Mouse (Mus musculus): ENCODE measurements at regions not wholly inside any gene's neighbourhood (a gene's known extent, or its start where the extent isn't known, plus 50 kb on each side); places are given as distances from the start of the nearest gene placed in this dataset.
"Not testable (repeated sequence)": the region's sequence is repeated elsewhere in the genome, so short reads cannot be mapped to it uniquely, and the experiment has no call there.

DNA sequence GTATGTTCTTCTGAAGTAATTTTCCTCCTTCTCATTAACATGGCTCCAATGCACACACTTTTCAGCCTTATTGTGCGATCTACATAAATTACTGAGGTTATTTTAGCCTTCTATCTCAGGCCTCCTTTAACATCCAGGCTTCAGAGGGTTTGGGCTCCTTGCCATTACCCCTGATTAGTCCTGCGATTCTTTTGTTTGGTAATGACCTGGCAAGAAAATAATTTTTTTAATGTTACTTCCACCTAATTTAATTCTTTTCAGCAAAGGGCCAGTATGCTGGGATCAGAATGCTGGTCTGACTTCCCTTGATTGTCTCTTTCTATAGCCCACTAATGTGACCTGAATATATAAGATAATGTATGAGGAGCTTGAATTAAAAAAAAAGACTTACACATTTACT is 739.4 kb downstream of the Tbl1xr1 start:
- DNase-seq: no peak

DNA sequence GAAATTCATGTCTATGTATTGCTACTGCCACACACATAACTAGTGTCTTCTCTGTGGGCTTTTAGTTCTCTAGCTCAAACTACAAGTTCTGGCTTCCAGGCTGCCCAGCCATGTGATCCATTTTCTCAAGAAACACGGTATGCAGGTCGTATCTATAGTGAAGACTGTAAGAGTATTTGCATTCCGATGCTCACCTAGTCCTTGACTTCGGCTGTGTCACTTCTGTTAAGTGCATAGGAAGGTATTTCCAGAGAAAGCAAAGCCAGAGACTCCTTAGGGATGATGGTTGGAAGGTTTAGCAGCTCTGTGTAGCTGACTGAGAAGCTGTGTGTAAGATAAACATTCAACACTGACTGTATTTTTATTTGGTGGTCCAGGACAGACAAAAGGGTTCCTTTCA is 750.0 kb downstream of the Tbl1xr1 start:
- no peak for DNase-seq

GRCm38 (mm10) chr3:22838986-22839385 is 762.5 kb downstream of the Tbl1xr1 start:
- no peak for DNase-seq

- no peak for DNase-seq
Observed at GRCm38 (mm10) chr3:22850474-22850873, 774.0 kb downstream of the Tbl1xr1 start.

- no peak for DNase-seq
Observed at GRCm38 (mm10) chr3:22863595-22863994, 787.1 kb downstream of the Tbl1xr1 start.

GRCm38 (mm10) chr3:22877883-22878282 is 801.4 kb downstream of the Tbl1xr1 start:
- no peak for DNase-seq

DNA sequence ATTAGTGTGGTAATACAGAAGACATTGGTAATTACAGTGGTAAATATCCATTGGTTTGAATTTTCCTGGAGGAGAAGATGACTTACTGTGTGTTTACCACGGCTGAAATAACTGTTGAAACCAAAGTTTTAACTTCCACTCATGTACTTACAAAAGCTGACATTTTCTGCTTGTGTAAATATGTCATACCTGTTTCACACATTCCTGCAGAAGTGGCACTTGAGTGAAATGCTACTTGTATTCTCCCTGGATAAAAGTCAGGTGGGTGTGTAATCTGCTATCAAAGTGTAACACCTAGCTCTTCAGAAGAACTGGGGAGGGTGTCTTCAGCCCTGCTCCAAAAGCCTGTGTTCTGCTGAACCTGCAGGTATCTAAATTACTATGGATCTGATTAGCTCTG is 816.3 kb downstream of the Tbl1xr1 start:
- no peak for DNase-seq

- DNase-seq: peak in 1 of 2 experiments; percentile 2
Observed at GRCm38 (mm10) chr3:22897651-22898050, 821.2 kb downstream of the Tbl1xr1 start.

GRCm38 (mm10) chr3:22900966-22901365 is 824.5 kb downstream of the Tbl1xr1 start:
- DNase-seq: no peak

DNA sequence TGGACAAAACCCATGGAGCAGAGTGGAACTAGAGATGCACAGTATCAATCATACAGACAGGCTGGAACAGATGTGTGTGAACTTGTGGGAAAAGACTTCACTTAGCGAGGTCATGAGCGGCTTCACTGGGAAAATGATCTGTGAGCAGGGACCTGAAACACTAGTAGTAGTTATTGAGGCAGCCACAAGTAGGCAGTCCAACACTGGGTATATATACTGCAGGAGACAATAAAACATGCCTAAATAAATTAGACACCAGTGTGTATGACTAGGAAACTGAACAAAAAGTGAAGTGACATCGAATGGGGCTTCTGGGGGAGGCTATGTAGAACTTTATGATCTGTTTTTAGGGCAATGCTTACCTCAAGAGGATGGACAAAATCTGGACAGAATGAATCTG is 852.5 kb downstream of the Tbl1xr1 start:
- DNase-seq: no peak

DNA sequence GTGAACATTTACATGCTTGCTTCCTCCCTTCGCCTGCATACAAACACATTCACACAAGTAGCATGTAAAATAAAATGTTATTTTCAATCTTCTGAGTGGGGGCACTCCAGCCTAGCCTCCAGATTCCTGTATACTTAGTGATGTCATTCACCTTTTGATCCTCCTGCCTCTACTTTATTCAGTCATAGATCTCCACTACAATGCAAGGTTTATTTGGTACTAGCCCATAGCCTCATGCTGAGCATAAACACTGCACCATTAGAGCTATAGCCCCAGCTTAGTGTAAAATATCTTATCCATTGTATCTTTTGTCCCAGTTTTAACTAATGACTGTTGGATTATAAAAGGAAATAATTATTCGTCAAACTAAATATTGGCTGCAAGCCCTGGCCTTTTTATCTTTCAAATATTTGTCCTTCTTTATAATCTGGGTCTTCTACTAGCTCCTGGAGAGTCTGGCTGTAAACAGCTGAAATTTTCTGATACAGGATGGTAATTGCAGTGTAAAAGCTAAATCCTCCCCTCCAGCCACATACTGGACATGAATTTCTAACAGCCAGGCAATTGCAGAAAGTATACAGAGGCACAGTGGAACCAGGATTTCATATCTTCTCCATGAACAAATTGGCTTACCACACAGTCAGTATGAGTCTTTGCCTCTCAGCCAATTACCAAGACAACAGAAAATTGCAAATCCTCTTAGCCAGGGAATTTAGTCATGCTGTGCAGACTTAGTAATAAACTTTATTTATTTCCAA is 853.5 kb downstream of the Tbl1xr1 start:
- DNase-seq: no peak

- DNase-seq: not testable (repeated sequence)
Observed at GRCm38 (mm10) chr3:22945646-22946045, 869.2 kb downstream of the Tbl1xr1 start.

DNA sequence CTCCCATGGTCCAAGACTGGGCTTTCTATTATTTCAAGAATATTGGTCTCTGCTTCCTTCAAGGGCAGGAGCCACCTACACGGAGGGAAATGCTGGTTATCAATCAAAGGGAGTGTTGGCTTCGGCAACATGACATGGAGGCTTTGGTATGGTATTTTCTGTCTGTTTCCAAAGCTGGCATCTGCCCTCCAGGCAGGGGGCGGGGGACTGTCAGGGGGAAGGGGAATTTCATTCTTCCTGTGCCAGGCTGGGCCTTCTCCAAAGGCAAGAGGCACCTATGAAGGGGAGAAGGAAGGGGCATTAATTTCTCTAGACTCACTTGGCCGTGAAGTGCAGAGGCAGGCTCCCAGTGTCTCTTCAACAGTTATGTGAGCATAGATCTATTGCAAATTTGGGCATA is 870.7 kb downstream of the Tbl1xr1 start:
- DNase-seq: no peak

DNA sequence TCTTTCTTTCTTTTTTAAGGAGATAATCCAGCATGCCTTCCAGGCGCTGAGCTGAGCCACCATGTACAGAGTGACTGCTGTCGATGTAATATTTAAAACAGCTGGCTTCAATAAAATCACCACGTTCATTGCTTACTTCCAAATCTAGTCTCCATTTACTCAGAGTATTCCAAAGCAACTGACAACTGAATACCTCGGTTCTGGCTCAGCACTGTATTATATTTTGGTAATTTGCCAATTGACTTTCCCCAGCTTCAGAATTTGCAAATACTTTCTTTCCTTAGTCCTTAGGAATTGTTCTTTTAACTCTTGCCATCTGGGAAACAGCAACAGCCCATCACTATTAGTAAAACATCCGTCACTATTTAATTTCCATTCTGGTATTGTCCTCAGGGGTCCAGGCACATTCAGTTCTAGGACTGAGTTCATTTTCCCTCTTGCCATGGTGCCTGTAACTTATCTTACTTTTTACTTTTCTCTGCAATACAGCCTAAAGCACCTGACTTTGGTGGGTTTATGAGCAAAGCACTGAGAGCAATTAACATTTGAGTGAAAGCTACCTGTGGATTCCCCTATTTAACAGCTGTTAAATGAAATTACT is 871.8 kb downstream of the Tbl1xr1 start:
- no peak for DNase-seq

- DNase-seq: no peak
Observed at GRCm38 (mm10) chr3:22957422-22957821, 881.0 kb downstream of the Tbl1xr1 start.

GRCm38 (mm10) chr3:22972681-22973080 is 896.2 kb downstream of the Tbl1xr1 start:
- DNase-seq: no peak

- no peak for DNase-seq
Observed at GRCm38 (mm10) chr3:22976801-22977200, 900.3 kb downstream of the Tbl1xr1 start.

DNA sequence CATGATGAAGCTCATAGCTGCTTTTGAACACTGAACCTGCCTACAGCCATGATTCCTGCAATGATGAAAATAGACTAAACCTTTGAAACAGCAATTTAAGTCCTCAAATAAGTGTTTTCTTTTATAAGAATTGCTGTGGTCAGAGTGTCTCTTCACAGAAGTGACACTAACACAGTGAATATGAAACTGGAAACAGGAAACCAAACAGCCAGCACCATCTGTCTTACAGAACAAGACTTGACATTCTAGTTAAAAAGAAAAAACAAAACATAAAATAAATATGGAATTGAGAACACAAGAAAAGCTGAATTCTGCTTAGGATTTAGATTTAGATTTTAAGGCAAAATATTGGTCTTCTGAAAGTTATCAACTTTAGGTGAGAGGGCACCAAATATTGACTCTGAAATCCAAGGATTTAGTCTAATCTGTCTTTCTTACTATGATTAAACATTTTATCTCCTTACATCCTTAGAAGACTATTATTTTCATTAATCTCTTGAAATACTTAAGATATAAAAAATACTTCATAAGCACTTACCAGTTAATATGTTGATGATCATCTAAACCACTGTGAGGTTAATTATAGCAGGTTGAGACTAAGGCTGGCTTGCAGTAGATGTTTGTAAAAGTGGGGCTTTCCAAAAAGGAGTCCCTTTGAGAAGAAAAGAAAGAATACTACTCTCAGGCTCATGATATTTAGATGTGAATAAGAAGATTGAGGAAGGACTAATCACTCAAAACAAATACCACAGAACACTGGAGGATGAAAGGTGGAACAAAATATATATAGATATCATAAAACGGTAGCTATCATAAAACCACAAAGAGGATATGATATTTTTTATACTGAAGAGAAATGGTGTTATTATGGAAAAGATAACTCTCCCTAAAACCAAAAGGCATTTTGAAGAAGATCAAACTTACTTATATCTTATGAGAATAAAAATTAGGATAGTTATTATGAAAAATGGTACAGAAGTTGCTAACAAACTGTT is 903.7 kb downstream of the Tbl1xr1 start:
- DNase-seq: no peak

- DNase-seq: no peak
Observed at GRCm38 (mm10) chr3:22982430-22982829, 906.0 kb downstream of the Tbl1xr1 start.

- no peak for DNase-seq
Observed at GRCm38 (mm10) chr3:22990136-22990820, 913.8 kb downstream of the Tbl1xr1 start.

DNA sequence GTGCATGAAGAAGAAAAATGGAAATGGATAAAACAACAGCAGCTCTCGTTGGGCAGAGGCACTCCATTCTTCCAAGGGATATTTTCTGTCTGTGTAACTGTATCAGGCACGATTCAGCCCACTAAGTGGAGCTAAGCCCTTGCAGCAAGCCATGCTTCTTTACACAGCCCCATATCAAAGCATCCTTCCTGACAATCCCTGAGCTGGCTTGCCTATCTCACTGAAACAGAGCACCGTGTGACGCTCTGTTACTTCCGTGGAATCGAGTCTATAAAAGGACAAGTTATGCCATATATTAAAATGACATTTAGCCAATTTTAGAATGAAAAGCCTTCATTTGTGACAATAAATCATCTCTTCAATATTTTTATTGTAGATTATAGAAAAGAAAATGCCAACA is 918.8 kb downstream of the Tbl1xr1 start:
- no peak for DNase-seq

GRCm38 (mm10) chr3:22995833-22996232 is 919.4 kb downstream of the Tbl1xr1 start:
- DNase-seq: no peak

- no peak for DNase-seq
Observed at GRCm38 (mm10) chr3:23001071-23001470, 924.6 kb downstream of the Tbl1xr1 start.
